Mouse (Mus musculus): Measurements from ENCODE around the gene Bach1. TPM values are rescaled to one million over a fixed set of nuclear protein-coding genes. Genes with fewer than 3 reads are reported as not detected.

The Bach1 gene
- 23.0 and 23.6 TPM in 2 replicates for polyA plus RNA-seq (2014; fragmentation: Nextera tagmentation; extraction: Ambion mirVana)

- Histone ChIP-seq H3K4me1 (ENCODE audit: control insufficient read depth, insufficient read depth, low read length) (peaks cover 9% of the 10 kb centered on the region; the same call in 1 of the 2 replicates), H3K36me3 (ENCODE audit: control insufficient read depth, insufficient read depth, low read length) (no peaks in the 10 kb centered on the region), H3K9ac (ENCODE audit: low read length) (peak within 1 kb of the TSS; percentile 86), H3K27me3 (ENCODE audit: control insufficient read depth, insufficient read depth, low read length) (no peaks in the 10 kb centered on the region), H3K4me2 (ENCODE audit: low read depth) (peak within 1 kb of the TSS; percentile 88), H3K9me3 (ENCODE audit: control insufficient read depth, low read length) (no peaks in the 10 kb centered on the region), H3K27ac (ENCODE audit: low read depth, low read length) (peak within 1 kb of the TSS; percentile 93), H3K4me3 (ENCODE audit: low read depth, low read length) (peak within 1 kb of the TSS; percentile 68)
- DNase-seq (ENCODE audit: low spot score) (peak; percentile 97), ATAC-seq (ENCODE audit: insufficient read depth, low FRiP score, low TSS enrichment) (peak; percentile 93)
- under 1% methylated on average over 82 of the region's 84 CpGs for WGBS
Observed at GRCm38 (mm10) chr16:87698692-87699305, at the start of gene Bach1. Bach1 (plus strand) TSS chr16:87698945.

- DNase-seq (ENCODE audit: low spot score) (no peak), ATAC-seq (ENCODE audit: insufficient read depth, low FRiP score, low TSS enrichment) (no peak)
- H3K4me1 ChIP-seq (ENCODE audit: control insufficient read depth, insufficient read depth, low read length) = no peaks in the 10 kb centered on the region
- no peaks in the 10 kb centered on the region for H3K27me3 ChIP-seq (ENCODE audit: control insufficient read depth, insufficient read depth, low read length)
- H3K36me3 ChIP-seq (ENCODE audit: control insufficient read depth, insufficient read depth, low read length) = no peaks in the 10 kb centered on the region
- no peak overlapping the region for H3K9ac ChIP-seq (ENCODE audit: low read length)
- H3K9me3 ChIP-seq (ENCODE audit: control insufficient read depth, low read length) = no peaks in the 10 kb centered on the region
- H3K4me3 ChIP-seq (ENCODE audit: low read depth, low read length) = no peak overlapping the region
- no peak overlapping the region for H3K27ac ChIP-seq (ENCODE audit: low read depth, low read length)
- H3K4me2 ChIP-seq (ENCODE audit: low read depth) = no peak overlapping the region
- 82% methylated on average over 8 of the region's 8 CpGs for WGBS
Observed at GRCm38 (mm10) chr16:87652344-87652743, 46.4 kb upstream of the Bach1 start.

- WGBS = 85% methylated on average over 13 of the region's 13 CpGs
Observed at GRCm38 (mm10) chr16:87652924-87653323, 45.8 kb upstream of the Bach1 start.

GRCm38 (mm10) chr16:87654016-87654575, 44.6 kb upstream of the Bach1 start:
- no peaks in the 10 kb centered on the region for H3K4me1 ChIP-seq (ENCODE audit: control insufficient read depth, insufficient read depth, low read length)
- DNase-seq (ENCODE audit: low spot score) (no peak), ATAC-seq (ENCODE audit: insufficient read depth, low FRiP score, low TSS enrichment) (no peak)
- WGBS = 80% methylated on average over 11 of the region's 11 CpGs
- H3K27me3 ChIP-seq (ENCODE audit: control insufficient read depth, insufficient read depth, low read length) = no peaks in the 10 kb centered on the region
- no peak overlapping the region for H3K4me3 ChIP-seq (ENCODE audit: low read depth, low read length)
- no peaks in the 10 kb centered on the region for H3K36me3 ChIP-seq (ENCODE audit: control insufficient read depth, insufficient read depth, low read length)
- H3K4me2 ChIP-seq (ENCODE audit: low read depth) = no peak overlapping the region
- H3K9me3 ChIP-seq (ENCODE audit: control insufficient read depth, low read length) = no peaks in the 10 kb centered on the region
- H3K9ac ChIP-seq (ENCODE audit: low read length) = no peak overlapping the region
- H3K27ac ChIP-seq (ENCODE audit: low read depth, low read length) = no peak overlapping the region

More at GRCm38 (mm10) chr16:87652924-87653323, 45.8 kb upstream of the Bach1 start:
- Histone ChIP-seq H3K27ac (ENCODE audit: low read depth, low read length) (no peak overlapping the region), H3K9ac (ENCODE audit: low read length) (no peak overlapping the region), H3K9me3 (ENCODE audit: control insufficient read depth, low read length) (no peaks in the 10 kb centered on the region), H3K36me3 (ENCODE audit: control insufficient read depth, insufficient read depth, low read length) (no peaks in the 10 kb centered on the region), H3K4me3 (ENCODE audit: low read depth, low read length) (no peak overlapping the region), H3K27me3 (ENCODE audit: control insufficient read depth, insufficient read depth, low read length) (no peaks in the 10 kb centered on the region), H3K4me1 (ENCODE audit: control insufficient read depth, insufficient read depth, low read length) (no peaks in the 10 kb centered on the region), H3K4me2 (ENCODE audit: low read depth) (no peak overlapping the region)
- ATAC-seq (ENCODE audit: insufficient read depth, low FRiP score, low TSS enrichment) (no peak), DNase-seq (ENCODE audit: low spot score) (no peak)

GRCm38 (mm10) chr16:87655005-87655404, 43.7 kb upstream of the Bach1 start:
- Histone ChIP-seq H3K36me3 (ENCODE audit: control insufficient read depth, insufficient read depth, low read length) (no peaks in the 10 kb centered on the region), H3K9ac (ENCODE audit: low read length) (no peak overlapping the region), H3K4me2 (ENCODE audit: low read depth) (no peak overlapping the region), H3K4me3 (ENCODE audit: low read depth, low read length) (no peak overlapping the region), H3K4me1 (ENCODE audit: control insufficient read depth, insufficient read depth, low read length) (no peaks in the 10 kb centered on the region), H3K27ac (ENCODE audit: low read depth, low read length) (no peak overlapping the region), H3K27me3 (ENCODE audit: control insufficient read depth, insufficient read depth, low read length) (no peaks in the 10 kb centered on the region), H3K9me3 (ENCODE audit: control insufficient read depth, low read length) (no peaks in the 10 kb centered on the region)
- WGBS = 74% methylated on average over 5 of the region's 5 CpGs
- DNase-seq (ENCODE audit: low spot score) = no peak
- no peak for ATAC-seq (ENCODE audit: insufficient read depth, low FRiP score, low TSS enrichment)

GRCm38 (mm10) chr16:87655579-87655978, 43.2 kb upstream of the Bach1 start:
- no peaks in the 10 kb centered on the region for H3K4me1 ChIP-seq (ENCODE audit: control insufficient read depth, insufficient read depth, low read length)
- no peak for DNase-seq (ENCODE audit: low spot score)
- no peak overlapping the region for H3K4me3 ChIP-seq (ENCODE audit: low read depth, low read length)
- H3K4me2 ChIP-seq (ENCODE audit: low read depth) = no peak overlapping the region
- no peak for ATAC-seq (ENCODE audit: insufficient read depth, low FRiP score, low TSS enrichment)
- no peak overlapping the region for H3K9ac ChIP-seq (ENCODE audit: low read length)
- H3K27ac ChIP-seq (ENCODE audit: low read depth, low read length) = no peak overlapping the region
- no peaks in the 10 kb centered on the region for H3K36me3 ChIP-seq (ENCODE audit: control insufficient read depth, insufficient read depth, low read length)
- 73% methylated on average over 9 of the region's 9 CpGs for WGBS
- H3K27me3 ChIP-seq (ENCODE audit: control insufficient read depth, insufficient read depth, low read length) = no peaks in the 10 kb centered on the region
- no peaks in the 10 kb centered on the region for H3K9me3 ChIP-seq (ENCODE audit: control insufficient read depth, low read length)

GRCm38 (mm10) chr16:87656771-87657170, 42.0 kb upstream of the Bach1 start:
- H3K9me3 ChIP-seq (ENCODE audit: control insufficient read depth, low read length) = no peaks in the 10 kb centered on the region
- ATAC-seq (ENCODE audit: insufficient read depth, low FRiP score, low TSS enrichment) = no peak
- H3K9ac ChIP-seq (ENCODE audit: low read length) = no peak overlapping the region
- 89% methylated on average over 4 of the region's 4 CpGs for WGBS
- no peaks in the 10 kb centered on the region for H3K4me1 ChIP-seq (ENCODE audit: control insufficient read depth, insufficient read depth, low read length)
- no peaks in the 10 kb centered on the region for H3K36me3 ChIP-seq (ENCODE audit: control insufficient read depth, insufficient read depth, low read length)
- H3K27me3 ChIP-seq (ENCODE audit: control insufficient read depth, insufficient read depth, low read length) = no peaks in the 10 kb centered on the region
- no peak overlapping the region for H3K4me3 ChIP-seq (ENCODE audit: low read depth, low read length)
- DNase-seq (ENCODE audit: low spot score) = no peak
- H3K27ac ChIP-seq (ENCODE audit: low read depth, low read length) = no peak overlapping the region
- no peak overlapping the region for H3K4me2 ChIP-seq (ENCODE audit: low read depth)

GRCm38 (mm10) chr16:87657291-87657690, 41.5 kb upstream of the Bach1 start:
- Histone ChIP-seq H3K4me3 (ENCODE audit: low read depth, low read length) (no peak overlapping the region), H3K9me3 (ENCODE audit: control insufficient read depth, low read length) (no peaks in the 10 kb centered on the region), H3K27ac (ENCODE audit: low read depth, low read length) (no peak overlapping the region), H3K36me3 (ENCODE audit: control insufficient read depth, insufficient read depth, low read length) (no peaks in the 10 kb centered on the region), H3K27me3 (ENCODE audit: control insufficient read depth, insufficient read depth, low read length) (no peaks in the 10 kb centered on the region), H3K4me1 (ENCODE audit: control insufficient read depth, insufficient read depth, low read length) (no peaks in the 10 kb centered on the region), H3K9ac (ENCODE audit: low read length) (no peak overlapping the region), H3K4me2 (ENCODE audit: low read depth) (no peak overlapping the region)
- 92% methylated on average over 9 of the region's 9 CpGs for WGBS
- ATAC-seq (ENCODE audit: insufficient read depth, low FRiP score, low TSS enrichment) (no peak), DNase-seq (ENCODE audit: low spot score) (no peak)

- H3K9me3 ChIP-seq (ENCODE audit: control insufficient read depth, low read length) = no peaks in the 10 kb centered on the region
- no peak overlapping the region for H3K4me2 ChIP-seq (ENCODE audit: low read depth)
- H3K36me3 ChIP-seq (ENCODE audit: control insufficient read depth, insufficient read depth, low read length) = no peaks in the 10 kb centered on the region
- DNase-seq (ENCODE audit: low spot score) (no peak), ATAC-seq (ENCODE audit: insufficient read depth, low FRiP score, low TSS enrichment) (no peak)
- H3K27me3 ChIP-seq (ENCODE audit: control insufficient read depth, insufficient read depth, low read length) = no peaks in the 10 kb centered on the region
- WGBS = 82% methylated on average over 12 of the region's 12 CpGs
- H3K27ac ChIP-seq (ENCODE audit: low read depth, low read length) = no peak overlapping the region
- no peak overlapping the region for H3K4me3 ChIP-seq (ENCODE audit: low read depth, low read length)
- no peak overlapping the region for H3K9ac ChIP-seq (ENCODE audit: low read length)
- H3K4me1 ChIP-seq (ENCODE audit: control insufficient read depth, insufficient read depth, low read length) = no peaks in the 10 kb centered on the region
Observed at GRCm38 (mm10) chr16:87661024-87661471, 37.7 kb upstream of the Bach1 start.

All from neural tube, embryonic 11.5 days (tissue).